Mouse (Mus musculus) kidney, postnatal 4 days (tissue): ENCODE measurements around the gene Inka1.
A peak's percentile ranks its signal among the peaks of the same experiment; 100 is the strongest.

ENCODE experiments used
- DNase-seq, 2 experiments: peaks; one replicate each; pipeline ENCODE4 v3.0.0; 2021; ENCODE audit warnings: mixed read lengths in 2 of 2

Inka1 gene

GRCm38 (mm10) chr9:107983421-107983890 is 2.2 kb downstream of the Inka1 start:
- DNase-seq = peak; percentile 90 to 94

- peak; percentile 87 to 91 for DNase-seq
Observed at GRCm38 (mm10) chr9:107982681-107983346, 2.9 kb downstream of the Inka1 start, which contains the start of gene Gm20661. Gm20661 (plus strand) TSS chr9:107983058.

GRCm38 (mm10) chr9:107981684-107982605 is 3.7 kb downstream of the Inka1 start:
- peak; percentile 70 to 81 for DNase-seq

GRCm38 (mm10) chr9:107978815-107979214 is 6.9 kb downstream of the Inka1 start:
- DNase-seq = no peak

- DNase-seq = peak; percentile 16 to 35
Observed at GRCm38 (mm10) chr9:107975399-107976386, 10.0 kb downstream of the Inka1 start, which contains the start of gene Uba7. Uba7 (plus strand) TSS chr9:107975505.

- no peak for DNase-seq
Observed at GRCm38 (mm10) chr9:107974491-107975171, 11.0 kb downstream of the Inka1 start.

GRCm38 (mm10) chr9:107971690-107972541 is 13.8 kb downstream of the Inka1 start:
- no peak for DNase-seq

- no peak for DNase-seq
Observed at GRCm38 (mm10) chr9:107970311-107970710, 15.4 kb downstream of the Inka1 start.

- DNase-seq = no peak
Observed at GRCm38 (mm10) chr9:107968531-107968930, 17.1 kb downstream of the Inka1 start.

GRCm38 (mm10) chr9:107967437-107967836 is 18.2 kb downstream of the Inka1 start:
- DNase-seq = no peak

GRCm38 (mm10) chr9:107966676-107967075 is 19.0 kb downstream of the Inka1 start:
- DNase-seq = no peak

GRCm38 (mm10) chr9:107964681-107965080 is 21.0 kb downstream of the Inka1 start:
- DNase-seq = no peak

- DNase-seq = peak; percentile 95
Observed at GRCm38 (mm10) chr9:107963700-107964099, 22.0 kb downstream of the Inka1 start.

GRCm38 (mm10) chr9:107962916-107963315 is 22.8 kb downstream of the Inka1 start:
- DNase-seq = no peak

- DNase-seq = peak; percentile 48 to 60
Observed at GRCm38 (mm10) chr9:107961881-107962280, 23.8 kb downstream of the Inka1 start.

- no peak for DNase-seq
Observed at GRCm38 (mm10) chr9:107961351-107961762, 24.3 kb downstream of the Inka1 start.

GRCm38 (mm10) chr9:107960928-107961327 is 24.8 kb downstream of the Inka1 start:
- no peak for DNase-seq

GRCm38 (mm10) chr9:107959896-107960295 is 25.8 kb downstream of the Inka1 start:
- DNase-seq = no peak

- DNase-seq = no peak
Observed at GRCm38 (mm10) chr9:107957141-107957540, 28.5 kb downstream of the Inka1 start.

GRCm38 (mm10) chr9:107955613-107956289 is 29.9 kb downstream of the Inka1 start:
- no peak for DNase-seq
